Mouse (Mus musculus) MEL (cell line): ENCODE results near the gene Ppp2r1b.

Experiments
- EP300 ChIP-seq, 2 experiments: IDR thresholded peaks; 2 replicates each; pipeline ENCODE4 v1.6.1; 2011; ENCODE audit warnings: improper control_type of control experiment in 2 of 2, low read length in 2 of 2, low read depth in 1 of 2, mild to moderate bottlenecking in 1 of 2
- ZNF384 ChIP-seq: IDR thresholded peaks from 2 replicates; pipeline ENCODE4 v1.6.1; 2012; ENCODE audit warnings: low read depth, mild to moderate bottlenecking, inconsistent platforms, low read length, improper control_type of control experiment

- TF ChIP-seq EP300 (IDR thresholded peaks at IDR 0.05; ENCODE audit: low read depth in 1 of 2, low read length in 2 of 2) (no peak), ZNF384 (no peak)
Measured at GRCm38 (mm10) chr9:50889964-50890363, 44.9 kb downstream of the Ppp2r1b start.
